Comparison of ENCODE assay signal across 22 mouse cellular contexts in genomic region chr1:90114586-90114985, GRCm38 (mm10). TPM values are rescaled to one million over a fixed set of nuclear protein-coding genes. Genes with fewer than 3 reads are reported as not detected.
DNase-seq lines count a peak whose midpoint lies in the region; TF ChIP-seq lines count a peak whose summit lies in the region.
"Had no signal": no experiment of that assay in that cellular context is flagged by ENCODE, and none has a peak within 500 bp of the region (broad histone marks: within the 10 kb centered on the region; RNA-seq: fewer than 3 reads in every experiment).

No protein-coding gene starts in this region.

- no peak overlapping the region for H3K27ac ChIP-seq in ES-E14 (ENCODE audit: insufficient read depth, low read depth, low read length, poor library complexity, severe bottlenecking)
- H3K27ac ChIP-seq: forebrain, embryonic 10.5 days; forebrain, embryonic 12.5 days had no signal

- DNase-seq in ES-CJ7 (ENCODE audit: low read depth, low spot score) (peak; percentile 67), ES-E14 (ENCODE audit: low read depth, low spot score) (peak; percentile 33), ZHBTc4 (ENCODE audit: low read depth, low spot score) (peak; percentile 69), MN1 (ENCODE audit: low spot score) (no peak)
- no peak for DNase-seq in heart, postnatal 4 days
- DNase-seq: adrenal gland, adult 8-10 months; adrenal gland, postnatal 36 days; cerebellum, adult 18-20 months; cerebellum, adult 8-10 months; cerebellum, adult 9-11 months; cerebellum, postnatal 36 days; embryo, embryonic 11 days had no signal

- H3K9ac ChIP-seq in ES-E14 (ENCODE audit: insufficient read depth, low read depth, low read length, poor library complexity, severe bottlenecking), result no peak overlapping the region
- H3K9ac ChIP-seq: embryonic facial prominence, embryonic 13.5 days; embryonic facial prominence, embryonic 15.5 days; forebrain, embryonic 12.5 days; forebrain, embryonic 15.5 days had no signal

- H3K36me3 ChIP-seq in ES-E14 (ENCODE audit: control insufficient read depth, insufficient read depth, low read length, poor library complexity, severe bottlenecking), result no peaks in the 10 kb centered on the region
- H3K36me3 ChIP-seq: embryonic facial prominence, embryonic 13.5 days; embryonic facial prominence, embryonic 15.5 days; forebrain, embryonic 10.5 days; forebrain, embryonic 12.5 days; forebrain, embryonic 15.5 days had no signal

- H3K4me1 ChIP-seq in ES-E14 (ENCODE audit: control insufficient read depth in 2 of 2, insufficient read depth in 2 of 2, low read length in 2 of 2, poor library complexity in 1 of 2), result peaks cover 0 to 4% of the 10 kb centered on the region in 2 experiments; a peak in 1 of 4 replicates
- H3K4me1 ChIP-seq: forebrain, embryonic 10.5 days; forebrain, embryonic 15.5 days had no signal

- in situ Hi-C loops in ES-E14 (cut with MboI; ENCODE audit: low sequenced_read_pairs in 2 of 2, unreplicated experiment in 2 of 2), result no loop called here

- no peaks in the 10 kb centered on the region for H3K9me3 ChIP-seq in ES-E14 (ENCODE audit: control insufficient read depth, insufficient read depth, low read depth, low read length)
- H3K9me3 ChIP-seq: embryonic facial prominence, embryonic 13.5 days; embryonic facial prominence, embryonic 15.5 days; forebrain, embryonic 10.5 days; forebrain, embryonic 12.5 days; forebrain, embryonic 15.5 days had no signal

- H3K4me3 ChIP-seq in ES-E14 (ENCODE audit: insufficient read depth in 1 of 2, low read depth in 1 of 2, low read length in 2 of 2, poor library complexity in 1 of 2, severe bottlenecking in 1 of 2), result no peak overlapping the region
- H3K4me3 ChIP-seq: embryonic facial prominence, embryonic 13.5 days; embryonic facial prominence, embryonic 15.5 days; erythroblast, embryonic 14.5 days; forebrain, embryonic 10.5 days; forebrain, embryonic 12.5 days; forebrain, embryonic 15.5 days had no signal

TF ChIP-seq in ES-E14, 5 proteins besides CTCF, POLR2A, EP300 and RAD21:
- TF ChIP-seq HCFC1 (IDR thresholded peaks at IDR 0.05; ENCODE audit: borderline replicate concordance, insufficient read depth, low read length) (no peak), ZNF384 (IDR thresholded peaks at IDR 0.05; ENCODE audit: low read depth, low read length) (no peak), MAFK (IDR thresholded peaks at IDR 0.05; ENCODE audit: insufficient read depth, low read depth, low read length) (no peak), ZC3H11A (IDR thresholded peaks at IDR 0.05; ENCODE audit: borderline replicate concordance, low read depth, low read length) (no peak), CHD2 (IDR thresholded peaks at IDR 0.05; ENCODE audit: low read depth, low read length) (no peak)

RNA-seq across cellular contexts. Expression of gene Iqca, which starts 38.6 kb away (rescaled TPM):
- 0.21 and 0.27 TPM in 2 replicates for total RNA-seq in ES-E14 (2012; rRNA removed)
- total RNA-seq in heart, postnatal 4 days (2021), result not detected
- total RNA-seq: adrenal gland, adult 18-20 months; adrenal gland, adult 8-10 months; adrenal gland, postnatal 14 days; adrenal gland, postnatal 36 days; common myeloid progenitor, adult 5-6 weeks; MEL had no signal

Comparison
In these comparisons a context has a peak if more than half of its experiments do, and no peak if none do; other contexts are left out.
1. DNase-seq: peak in ES-CJ7 (single experiment), ES-E14 (single experiment) and ZHBTc4 (single experiment); none in MN1 (single experiment) and heart, postnatal 4 days (single experiment).